Mouse (Mus musculus) intestine, embryonic 15.5 days (tissue): Measurements from ENCODE around the gene Miox. TPM values are rescaled to one million over a fixed set of nuclear protein-coding genes. Genes with fewer than 3 reads are reported as not detected.
A peak's percentile ranks its signal among the peaks of the same experiment; 100 is the strongest.

Source experiments
- ATAC-seq: fragments of 200-750 bp; cut with Nextera tagmentation; 2 replicates; pipeline ENCODE4 v1.8.0; 2017; ENCODE audit warnings: moderate TSS enrichment, moderate library complexity
- H3K27ac ChIP-seq: fragments of 300-500 bp; sonication (generic); 2 replicates; pipeline ENCODE4 v1.5.1; 2015; ENCODE audit warnings: mild to moderate bottlenecking, inconsistent platforms
- H3K27me3 ChIP-seq: fragments of 300-500 bp; sonication (generic); replicated peaks from 2 replicates; pipeline ENCODE4 v1.6.1; 2015; ENCODE audit warnings: inconsistent platforms
- H3K36me3 ChIP-seq: fragments of 300-500 bp; sonication (generic); 2 replicates; pipeline ENCODE4 v1.6.1; 2015; ENCODE audit warnings: inconsistent platforms
- H3K4me1 ChIP-seq: fragments of 300-500 bp; sonication (generic); replicated peaks from 2 replicates; pipeline ENCODE4 v1.6.1; 2015; ENCODE audit warnings: inconsistent platforms
- H3K4me2 ChIP-seq: fragments of 300-500 bp; sonication (generic); replicated peaks from 2 replicates; pipeline ENCODE4 v1.6.1; 2015; ENCODE audit warnings: mild to moderate bottlenecking, inconsistent platforms
- H3K4me3 ChIP-seq: fragments of 300-500 bp; sonication (generic); replicated peaks from 2 replicates; pipeline ENCODE4 v1.5.1; 2015; ENCODE audit warnings: inconsistent platforms
- H3K9ac ChIP-seq: fragments of 300-500 bp; sonication (generic); 2 replicates; pipeline ENCODE4 v1.6.1; 2015; ENCODE audit warnings: inconsistent platforms
- H3K9me3 ChIP-seq: fragments of 300-500 bp; sonication (generic); 2 replicates; pipeline ENCODE4 v1.6.1; 2016; ENCODE audit warnings: inconsistent platforms
- WGBS: fragments of 180-500 bp; shearing (Covaris S2); methylation state at CpG from one replicate; pipeline ENCODE4 v1.1.7; 2015; 5-methylcytosine and 5-hydroxymethylcytosine counted together
- polyA plus RNA-seq: library from polyadenylated mRNA; unstranded; fragments of >200 nt; fragmentation: Nextera tagmentation; extraction: Ambion mirVana; gene quantifications from 2 replicates; pipeline ENCODE4 v1.2.1, GENCODE M21; 2015

Gene Miox
- polyA plus RNA-seq = 0.32 and 0.36 TPM in 2 replicates

DNA sequence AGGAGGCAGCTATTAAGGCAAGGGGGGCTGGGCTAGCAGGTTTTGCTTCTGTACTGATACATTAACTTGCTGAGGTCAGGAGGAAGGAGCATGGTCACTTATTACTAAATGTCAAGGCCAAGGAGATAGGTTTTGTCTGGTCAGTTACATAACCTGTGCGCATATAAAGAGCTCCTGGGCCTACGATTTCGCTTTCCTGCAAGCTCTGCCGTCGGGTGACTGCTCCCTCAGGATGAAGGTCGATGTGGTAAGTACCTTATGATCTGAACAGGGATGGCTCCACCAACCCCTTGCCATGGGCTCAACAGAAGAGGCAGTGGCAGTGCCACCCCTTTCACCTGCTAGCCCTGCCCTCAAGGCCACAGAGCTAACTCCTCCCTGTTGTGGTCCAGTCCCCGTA is at the start of gene Miox:
TSS of gene Miox (plus strand) at position 128 of the 400 bp plus-strand sequence.
- Histone ChIP-seq H3K9me3 (no peaks in the 10 kb centered on the region), H3K4me3 (no peak within 1 kb of the TSS), H3K9ac (no peak within 1 kb of the TSS), H3K27ac (no peak within 1 kb of the TSS), H3K4me1 (no peaks in the 10 kb centered on the region), H3K36me3 (no peaks in the 10 kb centered on the region), H3K27me3 (no peaks in the 10 kb centered on the region), H3K4me2 (no peak within 1 kb of the TSS)
- no peak for ATAC-seq
- WGBS = 85% methylated on average over 7 of the region's 7 CpGs

DNA sequence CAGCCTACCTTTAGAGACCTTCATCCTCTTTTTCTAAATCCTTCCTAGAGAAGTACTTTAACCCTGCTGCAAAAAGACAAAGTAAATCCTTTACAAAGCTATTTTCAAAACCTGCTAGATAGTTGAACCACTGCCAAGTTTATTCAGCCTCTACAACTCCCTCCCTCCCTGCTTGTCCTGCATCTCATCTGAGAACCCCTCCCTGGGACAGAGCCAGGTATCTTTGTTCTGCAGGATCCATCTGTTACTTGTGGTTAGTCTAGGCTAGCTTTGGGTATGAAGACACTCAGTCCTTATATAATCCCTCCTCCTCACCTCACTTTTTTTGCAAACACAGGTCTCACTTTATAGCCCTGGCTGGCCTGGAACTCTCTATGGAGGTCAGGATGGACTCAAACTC is 49.2 kb upstream of the Miox start:
- ATAC-seq = no peak
- no peaks in the 10 kb centered on the region for H3K4me1 ChIP-seq
- H3K36me3 ChIP-seq = peaks cover 37% of the 10 kb centered on the region
- H3K27me3 ChIP-seq = no peaks in the 10 kb centered on the region
- H3K4me3 ChIP-seq = no peak overlapping the region
- H3K9me3 ChIP-seq = no peaks in the 10 kb centered on the region
- H3K27ac ChIP-seq = no peak overlapping the region
- no peak overlapping the region for H3K4me2 ChIP-seq
- H3K9ac ChIP-seq = no peak overlapping the region

- 90% methylated on average over 5 of the region's 5 CpGs for WGBS
- H3K4me1 ChIP-seq = no peaks in the 10 kb centered on the region
Measured at GRCm38 (mm10) chr15:89285478-89285877, 48.7 kb upstream of the Miox start.

DNA sequence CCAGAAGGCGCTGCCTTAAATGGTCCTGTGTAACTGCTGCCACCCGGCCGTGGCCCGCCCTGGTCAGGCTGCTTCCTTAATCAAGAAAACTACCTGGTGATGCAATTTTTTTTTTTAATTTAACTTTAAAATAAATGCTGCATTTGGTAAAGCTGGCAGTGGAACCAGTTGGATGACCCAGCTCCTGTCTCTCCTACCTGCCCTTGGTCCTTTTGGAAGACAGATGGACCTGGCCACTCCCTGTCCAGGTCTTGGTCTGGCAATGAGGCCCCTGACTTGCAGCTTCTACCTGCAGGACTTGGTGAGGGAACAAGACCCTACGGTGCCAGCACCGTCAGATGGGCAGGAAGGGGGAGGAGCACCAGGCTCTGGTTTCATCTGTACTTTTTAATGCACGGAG is 48.1 kb upstream of the Miox start:
- no peak overlapping the region for H3K27ac ChIP-seq
- no peaks in the 10 kb centered on the region for H3K27me3 ChIP-seq
- 74% methylated on average over 7 of the region's 7 CpGs for WGBS
- no peak overlapping the region for H3K4me3 ChIP-seq
- no peak overlapping the region for H3K4me2 ChIP-seq
- ATAC-seq = no peak
- peaks cover 30% of the 10 kb centered on the region for H3K36me3 ChIP-seq
- H3K4me1 ChIP-seq = no peaks in the 10 kb centered on the region
- no peaks in the 10 kb centered on the region for H3K9me3 ChIP-seq
- H3K9ac ChIP-seq = no peak overlapping the region

More at GRCm38 (mm10) chr15:89285478-89285877, 48.7 kb upstream of the Miox start:
- Histone ChIP-seq H3K9me3 (no peaks in the 10 kb centered on the region), H3K27ac (no peak overlapping the region), H3K4me3 (no peak overlapping the region), H3K4me2 (no peak overlapping the region), H3K36me3 (peaks cover 34% of the 10 kb centered on the region), H3K27me3 (no peaks in the 10 kb centered on the region), H3K9ac (no peak overlapping the region)
- ATAC-seq = 0 out of 2 replicates have a peak, but pooled peaks have one; percentile 22

- H3K4me2 ChIP-seq = no peak overlapping the region
- WGBS = 82% methylated on average over 5 of the region's 5 CpGs
- peaks cover 27% of the 10 kb centered on the region; the same call in 1 of the 2 replicates for H3K36me3 ChIP-seq
- no peak overlapping the region for H3K4me3 ChIP-seq
- no peaks in the 10 kb centered on the region for H3K9me3 ChIP-seq
- no peak overlapping the region for H3K9ac ChIP-seq
- no peaks in the 10 kb centered on the region for H3K27me3 ChIP-seq
- H3K27ac ChIP-seq = no peak overlapping the region
- no peaks in the 10 kb centered on the region for H3K4me1 ChIP-seq
- ATAC-seq = no peak
Measured at GRCm38 (mm10) chr15:89286582-89286981, 47.6 kb upstream of the Miox start.

DNA sequence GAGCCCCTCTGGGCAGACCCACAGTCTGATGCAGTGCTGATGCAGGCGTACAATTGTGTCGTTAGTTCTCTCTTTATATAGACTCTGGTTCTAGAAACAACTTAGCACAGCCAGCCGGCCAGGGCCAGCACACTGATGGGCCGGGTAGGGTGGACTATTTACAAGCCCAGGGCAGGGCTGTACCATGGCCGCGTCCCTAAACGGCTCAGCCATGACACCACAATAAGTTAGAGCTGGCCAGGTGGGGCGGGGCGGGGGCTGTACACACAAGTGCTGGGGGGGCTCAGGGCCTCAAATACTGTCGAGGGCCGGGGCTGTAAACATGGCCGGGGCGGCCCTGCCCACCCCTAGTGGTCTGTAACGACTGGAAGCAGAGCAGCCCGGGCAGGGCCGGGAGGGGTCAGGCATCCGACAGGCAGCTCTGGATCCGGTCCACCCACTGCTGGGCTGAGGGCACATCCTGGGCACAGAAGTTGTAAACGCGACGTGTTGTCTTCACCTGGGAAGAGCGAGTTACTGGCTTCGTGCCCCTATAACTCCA is 45.9 kb upstream of the Miox start:
- Histone ChIP-seq H3K36me3 (peaks cover 31% of the 10 kb centered on the region), H3K4me3 (no peak overlapping the region), H3K27ac (no peak overlapping the region), H3K9me3 (no peaks in the 10 kb centered on the region), H3K4me1 (no peaks in the 10 kb centered on the region), H3K27me3 (no peaks in the 10 kb centered on the region), H3K4me2 (no peak overlapping the region), H3K9ac (no peak overlapping the region)
- no peak for ATAC-seq
- WGBS = 82% methylated on average over 23 of the region's 23 CpGs

- Histone ChIP-seq H3K9ac (no peak overlapping the region), H3K27me3 (no peaks in the 10 kb centered on the region), H3K36me3 (peaks cover 42% of the 10 kb centered on the region), H3K27ac (no peak overlapping the region), H3K4me2 (no peak overlapping the region), H3K4me3 (no peak overlapping the region), H3K9me3 (no peaks in the 10 kb centered on the region), H3K4me1 (no peaks in the 10 kb centered on the region)
- no peak for ATAC-seq
- 94% methylated on average over 11 of the region's 11 CpGs for WGBS
Measured at GRCm38 (mm10) chr15:89289455-89289854, 44.7 kb upstream of the Miox start.

- Histone ChIP-seq H3K36me3 (peaks cover 55% of the 10 kb centered on the region), H3K4me1 (0 out of 2 replicates have a peak, but pooled peaks cover 2% of the 10 kb centered on the region), H3K27ac (no peak overlapping the region), H3K4me2 (no peak overlapping the region), H3K9ac (no peak overlapping the region), H3K9me3 (no peaks in the 10 kb centered on the region), H3K27me3 (no peaks in the 10 kb centered on the region), H3K4me3 (no peak overlapping the region)
- 83% methylated on average over 3 of the region's 3 CpGs for WGBS
- ATAC-seq = no peak
Measured at GRCm38 (mm10) chr15:89291521-89291920, 42.7 kb upstream of the Miox start.

DNA sequence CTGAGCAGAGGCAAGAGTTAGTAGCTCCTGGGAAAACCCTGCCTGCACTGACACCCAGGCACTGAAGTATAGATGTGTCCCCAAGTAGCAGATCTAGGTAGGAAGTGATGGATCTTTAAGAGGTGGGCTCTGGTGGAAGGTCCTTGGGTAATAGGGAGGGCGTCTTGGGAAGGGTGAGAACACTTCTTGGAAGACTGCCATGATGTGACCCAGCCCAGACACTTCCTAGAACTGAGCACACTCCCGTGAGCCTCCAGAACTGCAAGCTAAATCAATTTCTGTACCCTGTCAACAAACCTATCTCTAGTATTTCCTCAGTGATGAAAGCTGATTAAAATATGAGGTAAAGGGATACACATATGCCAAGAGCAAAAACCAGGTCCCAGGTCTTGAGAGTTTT is 41.4 kb upstream of the Miox start:
- 0 out of 2 replicates have a peak, but pooled peaks cover 2% of the 10 kb centered on the region for H3K4me1 ChIP-seq
- H3K4me3 ChIP-seq = no peak overlapping the region
- H3K9ac ChIP-seq = no peak overlapping the region
- no peaks in the 10 kb centered on the region for H3K9me3 ChIP-seq
- H3K4me2 ChIP-seq = no peak overlapping the region
- peaks cover 52% of the 10 kb centered on the region for H3K36me3 ChIP-seq
- H3K27me3 ChIP-seq = no peaks in the 10 kb centered on the region
- 48% methylated on average over 2 of the region's 2 CpGs for WGBS
- H3K27ac ChIP-seq = no peak overlapping the region
- no peak for ATAC-seq

DNA sequence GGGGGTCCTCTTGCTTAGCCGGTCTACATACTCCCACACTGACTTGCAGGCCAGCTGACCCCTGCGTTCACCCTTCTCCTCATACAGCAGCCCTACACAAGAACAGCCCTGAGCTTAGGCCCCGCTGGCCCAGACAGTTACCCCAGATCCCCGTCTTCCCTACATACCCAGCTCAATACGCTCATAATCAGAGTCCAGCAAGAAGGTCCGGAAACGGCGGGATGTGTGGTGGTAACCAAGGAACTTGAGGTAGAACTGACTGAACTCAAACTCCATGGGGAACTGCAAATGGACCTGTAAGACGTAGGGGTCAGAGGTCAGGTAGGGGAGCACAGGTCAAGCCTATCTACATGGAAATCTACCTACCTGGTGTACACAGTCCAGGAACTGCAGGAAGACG is 40.4 kb upstream of the Miox start:
- Histone ChIP-seq H3K27me3 (no peaks in the 10 kb centered on the region), H3K4me2 (no peak overlapping the region), H3K9me3 (no peaks in the 10 kb centered on the region), H3K27ac (no peak overlapping the region), H3K4me3 (no peak overlapping the region), H3K36me3 (peaks cover 46% of the 10 kb centered on the region), H3K9ac (no peak overlapping the region), H3K4me1 (0 out of 2 replicates have a peak, but pooled peaks cover 2% of the 10 kb centered on the region)
- no peak for ATAC-seq
- WGBS = 92% methylated on average over 10 of the region's 10 CpGs

DNA sequence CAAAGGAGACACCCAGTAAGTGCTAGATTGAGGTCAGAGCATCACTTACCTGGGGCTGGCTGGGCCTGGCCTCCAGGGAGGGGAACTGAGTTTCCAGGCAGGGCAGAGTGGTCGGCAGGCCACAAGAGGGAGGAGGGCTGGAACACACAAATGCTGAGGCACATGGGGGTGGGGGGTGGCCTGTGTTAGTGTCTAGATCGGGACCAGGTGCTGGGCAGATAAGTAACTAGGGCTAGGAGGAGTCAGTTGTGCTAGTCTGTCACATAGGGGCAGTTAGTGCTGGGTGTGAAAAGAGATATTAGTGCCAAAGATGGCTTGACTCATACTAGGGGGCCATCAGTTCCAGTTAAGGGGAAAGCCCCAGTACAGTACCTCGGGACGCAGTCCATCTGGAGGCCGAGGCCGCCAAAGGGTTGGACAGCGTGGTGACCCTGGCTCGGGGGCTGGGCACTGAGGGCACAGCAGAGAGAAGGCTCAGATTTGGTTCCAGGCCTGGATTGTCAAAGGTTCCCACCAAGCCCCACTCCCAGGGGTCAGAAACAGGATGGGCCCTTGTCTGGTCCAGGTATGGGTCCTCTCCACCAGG is 38.5 kb upstream of the Miox start:
- no peak overlapping the region for H3K4me3 ChIP-seq
- H3K27ac ChIP-seq = no peak overlapping the region
- H3K4me1 ChIP-seq = 0 out of 2 replicates have a peak, but pooled peaks cover 2% of the 10 kb centered on the region
- ATAC-seq = no peak
- H3K4me2 ChIP-seq = no peak overlapping the region
- no peaks in the 10 kb centered on the region for H3K27me3 ChIP-seq
- no peak overlapping the region for H3K9ac ChIP-seq
- peaks cover 50% of the 10 kb centered on the region for H3K36me3 ChIP-seq
- WGBS = 86% methylated on average over 8 of the region's 8 CpGs
- no peaks in the 10 kb centered on the region for H3K9me3 ChIP-seq

DNA sequence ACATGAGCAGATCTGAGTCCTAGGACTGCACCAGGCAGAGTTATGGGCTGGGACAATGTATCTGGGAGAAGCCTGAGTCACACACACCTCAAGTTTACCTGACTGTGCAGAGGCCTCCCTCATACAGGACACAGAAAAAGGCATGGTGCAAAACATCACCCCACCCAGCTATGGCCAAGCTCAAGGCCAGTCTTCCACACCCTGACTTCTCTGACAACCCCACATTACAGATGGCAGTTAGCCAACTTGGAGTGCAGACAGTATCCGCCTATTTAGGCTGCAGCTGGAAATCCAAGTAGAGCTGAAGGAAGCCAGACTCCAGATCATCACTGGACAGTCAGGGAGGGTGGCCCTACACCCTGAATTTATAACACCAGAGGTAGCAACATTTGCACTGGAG is 37.7 kb upstream of the Miox start:
- no peak overlapping the region for H3K4me3 ChIP-seq
- peaks cover 53% of the 10 kb centered on the region for H3K36me3 ChIP-seq
- H3K4me1 ChIP-seq = 0 out of 2 replicates have a peak, but pooled peaks cover 2% of the 10 kb centered on the region
- no peak overlapping the region for H3K9ac ChIP-seq
- H3K4me2 ChIP-seq = no peak overlapping the region
- H3K27ac ChIP-seq = no peak overlapping the region
- ATAC-seq = peak; percentile 67; the same call in 1 of the 2 replicates
- H3K27me3 ChIP-seq = no peaks in the 10 kb centered on the region
- WGBS = 41% methylated on average over 1 of the region's 1 CpGs
- no peaks in the 10 kb centered on the region for H3K9me3 ChIP-seq

- no peak overlapping the region for H3K27ac ChIP-seq
- H3K9me3 ChIP-seq = no peaks in the 10 kb centered on the region
- no peak overlapping the region for H3K9ac ChIP-seq
- no peak overlapping the region for H3K4me3 ChIP-seq
- ATAC-seq = no peak
- no peaks in the 10 kb centered on the region for H3K27me3 ChIP-seq
- 87% methylated on average over 2 of the region's 2 CpGs for WGBS
- H3K4me2 ChIP-seq = no peak overlapping the region
- peaks cover 53% of the 10 kb centered on the region for H3K36me3 ChIP-seq
- H3K4me1 ChIP-seq = 0 out of 2 replicates have a peak, but pooled peaks cover 2% of the 10 kb centered on the region
Measured at GRCm38 (mm10) chr15:89297695-89298094, 36.5 kb upstream of the Miox start.
